Mouse (Mus musculus) small intestine, adult 2 months (tissue): ENCODE measurements at regions not wholly inside any gene's neighbourhood (a gene's known extent, or its start where the extent isn't known, plus 50 kb on each side); places are given as distances from the start of the nearest gene placed in this dataset.

ENCODE experiments used
- H3K27ac ChIP-seq: fragments of 200-500 bp; 2 replicates; pipeline ENCODE4 v1.5.1; 2012; ENCODE audit warnings: low read depth, low read length, control low read depth, inconsistent platforms; ENCODE audit not compliant: insufficient read depth
- H3K27me3 ChIP-seq: fragments of 200-500 bp; 2 replicates; pipeline ENCODE4 v1.6.1; 2012; ENCODE audit warnings: mild to moderate bottlenecking, moderate library complexity, low read length, inconsistent platforms; ENCODE audit not compliant: control insufficient read depth, insufficient read depth
- H3K36me3 ChIP-seq: fragments of 200-500 bp; 2 replicates; pipeline ENCODE4 v1.6.1; 2012; ENCODE audit warnings: mild to moderate bottlenecking, low read length, control low read depth, inconsistent platforms; ENCODE audit not compliant: control insufficient read depth, insufficient read depth
- H3K4me1 ChIP-seq: fragments of 200-500 bp; 2 replicates; pipeline ENCODE4 v1.6.1; 2012; ENCODE audit warnings: low read length, inconsistent platforms, mixed read lengths; ENCODE audit not compliant: control insufficient read depth, insufficient read depth, insufficient read length
- H3K4me3 ChIP-seq: fragments of 200-500 bp; 2 replicates; pipeline ENCODE4 v1.5.1; 2012; ENCODE audit warnings: low read depth, mild to moderate bottlenecking, control low read depth, inconsistent platforms, low read length, moderate library complexity
- CTCF ChIP-seq: fragments of 200-500 bp; IDR thresholded peaks from 2 replicates; pipeline ENCODE4 v1.5.1; 2012; ENCODE audit warnings: low read depth, mild to moderate bottlenecking, control low read depth, inconsistent platforms, low read length, moderate library complexity, mixed read lengths; ENCODE audit not compliant: insufficient replicate concordance, insufficient read length; ENCODE audit errors: extremely low read depth
- POLR2A ChIP-seq: fragments of 200-500 bp; IDR thresholded peaks from 2 replicates; pipeline ENCODE4 v1.6.1; 2012; ENCODE audit warnings: low read depth, mild to moderate bottlenecking, control low read depth, inconsistent platforms, low read length, moderate library complexity
- WGBS: fragments of 180-500 bp; shearing (Covaris S2); methylation state at CpG from one replicate; pipeline ENCODE4 v1.1.7; 2018; 5-methylcytosine and 5-hydroxymethylcytosine counted together

DNA sequence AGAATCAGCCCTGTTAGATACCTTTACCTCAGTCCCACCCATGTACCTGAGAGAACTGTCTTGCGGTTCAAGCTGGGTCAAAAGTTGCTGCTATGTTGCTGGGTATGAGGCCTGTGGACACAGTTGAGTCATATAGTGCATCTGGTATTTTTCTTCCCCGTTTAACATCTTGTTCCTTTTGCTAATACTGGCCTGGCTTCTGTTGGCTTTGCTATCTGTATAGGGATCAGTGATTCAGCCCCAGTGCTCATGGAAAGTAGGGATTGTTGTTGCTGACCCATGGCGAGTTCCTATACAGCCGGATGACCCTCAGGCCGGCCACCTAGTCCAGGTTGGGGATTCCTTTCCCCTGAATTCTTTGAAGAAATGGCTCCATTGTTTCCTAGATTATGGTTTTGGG, 158.3 kb upstream of the Rbms1 start:
- no peaks in the 10 kb centered on the region for H3K27me3 ChIP-seq
- no peak overlapping the region for H3K27ac ChIP-seq
- 86% methylated on average over 5 of the region's 5 CpGs for WGBS
- H3K36me3 ChIP-seq, result no peaks in the 10 kb centered on the region
- TF ChIP-seq CTCF, result no peak
- no peak for TF ChIP-seq POLR2A
- H3K4me3 ChIP-seq, result no peak overlapping the region
- H3K4me1 ChIP-seq, result no peaks in the 10 kb centered on the region

DNA sequence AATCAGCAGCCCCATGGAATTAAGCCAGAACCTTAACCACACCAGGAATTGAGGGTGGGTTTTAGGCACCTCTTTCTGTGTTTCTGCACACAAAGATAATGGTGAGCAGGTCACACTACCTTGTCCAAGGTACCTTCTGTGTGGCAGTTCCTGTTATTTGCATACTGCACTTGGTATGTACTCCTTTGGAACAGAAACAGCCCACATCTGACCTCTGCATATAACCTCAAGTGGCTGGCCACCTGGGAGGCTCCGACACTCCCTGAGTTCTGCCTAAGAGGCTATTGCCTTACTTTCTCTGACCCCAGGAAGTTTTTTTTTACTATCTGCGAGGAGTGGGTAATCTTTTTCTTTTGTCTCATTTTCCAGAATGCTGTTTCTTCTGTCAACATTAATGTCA, 151.6 kb upstream of the Rbms1 start:
- H3K4me3 ChIP-seq, result no peak overlapping the region
- WGBS, result 61% methylated on average over 2 of the region's 2 CpGs
- H3K27me3 ChIP-seq, result no peaks in the 10 kb centered on the region; the same call in 1 of the 2 replicates
- H3K27ac ChIP-seq, result no peak overlapping the region
- H3K36me3 ChIP-seq, result no peaks in the 10 kb centered on the region
- TF ChIP-seq CTCF (no peak), POLR2A (no peak)
- no peaks in the 10 kb centered on the region for H3K4me1 ChIP-seq

DNA sequence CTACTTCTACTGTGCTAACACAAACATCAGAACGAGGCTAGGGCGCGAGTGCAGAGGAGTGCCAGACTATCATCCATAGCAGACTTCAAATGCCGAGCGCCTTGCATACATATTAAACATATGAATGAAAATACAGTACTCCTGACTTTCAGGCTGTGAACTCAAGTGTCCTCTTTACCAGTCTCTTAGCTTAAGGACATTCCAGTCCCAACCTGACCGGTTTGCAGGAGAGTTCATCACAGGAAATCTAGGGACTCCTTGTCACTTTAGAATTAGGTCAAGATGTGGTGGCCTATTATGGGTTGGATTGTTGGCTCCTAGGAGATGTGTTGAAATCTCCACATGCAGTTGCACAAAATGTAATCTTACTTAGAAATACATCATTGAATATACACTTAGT, 150.9 kb upstream of the Rbms1 start:
- WGBS, result 84% methylated on average over 6 of the region's 6 CpGs
- Histone ChIP-seq H3K27ac (no peak overlapping the region), H3K4me3 (no peak overlapping the region), H3K36me3 (no peaks in the 10 kb centered on the region), H3K4me1 (no peaks in the 10 kb centered on the region), H3K27me3 (no peaks in the 10 kb centered on the region; the same call in 1 of the 2 replicates)
- no peak for TF ChIP-seq CTCF
- no peak for TF ChIP-seq POLR2A

DNA sequence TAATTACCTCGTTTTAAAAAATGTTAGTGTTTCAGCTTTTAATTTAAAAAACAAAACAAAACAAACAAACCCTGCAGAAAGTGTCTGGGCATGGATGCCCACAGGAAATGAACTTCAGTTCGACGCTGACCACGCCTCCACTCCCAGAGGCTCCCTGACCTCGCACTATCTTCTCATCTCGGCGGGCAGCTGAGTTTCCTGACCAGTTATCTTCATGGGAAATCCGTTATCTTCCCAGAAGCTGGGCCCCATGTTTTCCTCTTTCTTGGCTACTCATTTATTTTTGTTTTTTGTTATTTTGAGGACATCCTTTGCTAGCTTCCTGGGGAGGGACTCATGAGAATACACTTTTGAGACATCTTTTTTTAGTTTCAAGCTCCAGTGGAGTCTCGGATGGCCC, 147.6 kb upstream of the Rbms1 start:
- TF ChIP-seq POLR2A, result no peak
- TF ChIP-seq CTCF, result no peak
- Histone ChIP-seq H3K27ac (no peak overlapping the region), H3K27me3 (no peaks in the 10 kb centered on the region; the same call in 1 of the 2 replicates), H3K4me3 (no peak overlapping the region), H3K36me3 (no peaks in the 10 kb centered on the region), H3K4me1 (no peaks in the 10 kb centered on the region)
- WGBS, result 46% methylated on average over 9 of the region's 9 CpGs

DNA sequence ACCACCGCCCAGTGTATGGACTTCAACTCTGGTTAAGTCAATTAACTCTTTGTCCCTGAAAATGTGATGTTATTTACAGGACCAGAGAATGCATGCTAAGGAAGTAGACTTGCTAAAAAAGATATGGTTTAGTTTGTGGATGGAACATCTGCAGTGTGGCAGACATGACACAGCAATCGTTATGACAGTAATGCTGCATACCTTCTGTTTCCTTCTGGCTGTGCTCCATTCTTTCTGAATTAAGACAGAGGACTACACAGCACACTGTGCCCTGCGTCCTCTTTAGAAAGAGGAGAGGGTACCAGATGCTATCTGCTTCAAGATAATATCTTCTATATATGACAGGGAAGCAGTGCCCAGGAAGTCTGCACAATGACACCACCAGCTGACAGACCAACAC, 146.6 kb upstream of the Rbms1 start:
- Histone ChIP-seq H3K4me1 (no peaks in the 10 kb centered on the region), H3K27ac (no peak overlapping the region), H3K27me3 (no peaks in the 10 kb centered on the region; the same call in 1 of the 2 replicates), H3K4me3 (no peak overlapping the region), H3K36me3 (no peaks in the 10 kb centered on the region)
- TF ChIP-seq CTCF, result no peak
- no peak for TF ChIP-seq POLR2A
- WGBS, result 77% methylated on average over 3 of the region's 3 CpGs

DNA sequence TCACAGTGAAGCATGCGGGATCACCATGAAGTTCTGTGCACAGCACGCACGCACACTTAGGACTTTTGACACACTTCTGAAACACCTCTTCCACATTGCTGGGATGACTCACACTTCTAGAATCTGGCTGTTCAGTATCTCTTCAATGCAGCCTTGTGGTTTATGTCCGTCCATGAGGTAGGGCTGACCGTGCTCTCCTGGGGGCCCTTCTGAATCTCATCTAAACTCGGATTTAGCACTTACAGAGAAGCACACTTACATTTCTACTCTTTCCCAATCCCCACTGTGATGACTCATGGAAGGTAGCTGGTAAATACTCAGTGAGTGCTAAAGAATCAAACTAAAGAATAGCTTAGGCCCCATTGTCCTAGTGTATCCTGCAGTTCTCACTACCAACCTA, 142.2 kb upstream of the Rbms1 start:
- 89% methylated on average over 6 of the region's 6 CpGs for WGBS
- TF ChIP-seq POLR2A, result no peak
- TF ChIP-seq CTCF, result no peak
- no peaks in the 10 kb centered on the region for H3K36me3 ChIP-seq
- H3K4me1 ChIP-seq, result no peaks in the 10 kb centered on the region
- H3K27ac ChIP-seq, result no peak overlapping the region
- no peak overlapping the region for H3K4me3 ChIP-seq
- H3K27me3 ChIP-seq, result no peaks in the 10 kb centered on the region

DNA sequence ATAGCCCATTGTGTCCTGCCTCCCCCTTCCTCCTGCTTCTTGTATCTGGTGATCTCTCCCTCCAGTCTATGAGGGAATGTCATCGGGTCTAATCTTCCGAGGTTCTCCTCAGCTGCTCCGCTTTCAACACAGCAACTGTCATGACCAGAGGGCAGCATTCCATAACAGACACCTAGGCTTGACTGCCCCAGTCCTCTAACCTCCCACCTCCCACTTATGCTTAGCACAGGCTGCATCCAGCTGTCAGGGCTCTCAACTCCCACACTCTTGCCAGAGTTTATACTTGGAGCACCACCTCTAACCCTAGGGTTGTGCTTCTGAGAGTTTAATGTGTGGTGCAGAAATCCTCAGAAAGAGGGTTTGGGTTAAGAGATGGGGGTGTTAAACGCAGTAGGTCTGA, 137.9 kb upstream of the Rbms1 start:
- WGBS, result 88% methylated on average over 4 of the region's 4 CpGs
- no peaks in the 10 kb centered on the region for H3K36me3 ChIP-seq
- H3K27ac ChIP-seq, result no peak overlapping the region
- no peak overlapping the region for H3K4me3 ChIP-seq
- H3K27me3 ChIP-seq, result no peaks in the 10 kb centered on the region
- TF ChIP-seq CTCF, result no peak
- no peak for TF ChIP-seq POLR2A
- no peaks in the 10 kb centered on the region for H3K4me1 ChIP-seq

DNA sequence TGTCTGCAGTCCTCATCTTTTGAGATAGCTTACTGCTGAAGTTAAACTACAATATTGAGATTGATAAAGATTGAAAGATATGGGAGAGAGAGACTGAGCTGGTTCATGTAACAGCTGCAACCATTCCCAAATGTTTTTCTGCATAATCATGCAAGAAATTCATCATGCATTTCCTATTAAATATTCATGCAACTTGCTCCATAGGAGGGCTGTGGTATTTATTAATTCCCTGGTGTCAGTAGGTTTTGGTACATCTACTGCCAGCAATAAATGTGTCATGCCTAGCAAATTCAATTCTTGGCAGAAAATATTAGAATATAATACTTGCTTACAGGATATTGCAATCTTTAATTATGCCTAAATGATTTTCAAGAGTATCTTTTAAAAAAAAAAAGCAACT, 125.5 kb upstream of the Rbms1 start:
- Histone ChIP-seq H3K27ac (no peak overlapping the region), H3K4me3 (no peak overlapping the region), H3K27me3 (no peaks in the 10 kb centered on the region), H3K4me1 (no peaks in the 10 kb centered on the region), H3K36me3 (no peaks in the 10 kb centered on the region)
- TF ChIP-seq POLR2A, result no peak
- no peak for TF ChIP-seq CTCF
